Mouse (Mus musculus) brain, embryonic 14.5 days (tissue): ENCODE results near the gene Lck.

Source experiments
- CTCF ChIP-seq: fragments of 200-500 bp; IDR thresholded peaks from 2 replicates; pipeline ENCODE4 v1.5.1; 2012; ENCODE audit warnings: inconsistent platforms, mild to moderate bottlenecking, moderate library complexity, borderline replicate concordance; ENCODE audit not compliant: insufficient read depth, insufficient read length; ENCODE audit errors: extremely low read depth
- POLR2A ChIP-seq: fragments of 200-500 bp; IDR thresholded peaks from 2 replicates; pipeline ENCODE4 v1.6.1; 2012; ENCODE audit warnings: mild to moderate bottlenecking, inconsistent platforms, borderline replicate concordance; ENCODE audit not compliant: poor library complexity, insufficient read depth, insufficient read length, severe bottlenecking; ENCODE audit errors: extremely low read depth

DNA sequence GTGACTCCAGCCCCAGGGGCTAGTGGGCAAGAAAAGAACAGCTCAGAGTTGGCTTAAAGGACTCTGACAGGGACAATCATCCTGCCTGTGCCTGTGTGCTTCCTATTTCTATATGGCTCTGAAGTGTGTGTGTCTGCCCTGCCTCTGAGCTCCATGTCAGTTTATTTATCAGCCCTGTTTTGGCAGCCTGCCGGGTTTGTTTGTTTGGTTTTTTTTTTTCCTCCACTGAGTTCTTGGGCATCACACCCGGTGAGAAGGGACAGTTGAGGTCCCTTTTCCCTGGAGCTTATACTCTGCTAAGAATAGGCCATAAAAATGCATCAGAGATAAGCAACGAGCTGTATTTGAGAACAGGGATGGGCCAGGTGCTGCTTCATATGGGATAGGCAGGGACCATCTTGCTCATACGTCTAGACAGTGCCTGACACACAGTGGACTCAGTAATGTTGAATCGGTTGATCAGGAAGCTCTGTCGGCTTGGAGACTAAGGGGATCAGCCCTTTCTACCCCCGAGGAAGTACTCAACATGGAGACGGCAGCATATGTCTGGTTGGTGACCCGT lies 71.0 kb downstream of the Lck start:
- TF ChIP-seq CTCF: no peak
- TF ChIP-seq POLR2A: no peak
